29 mouse cellular contexts compared by ENCODE assay signal in genomic region chr2:154185319-154185718, GRCm38 (mm10). TPM values are rescaled to one million over a fixed set of nuclear protein-coding genes. Genes with fewer than 3 reads are reported as not detected.
A peak's percentile ranks its signal among the peaks of the same experiment; 100 is the strongest.
DNase-seq lines count a peak whose midpoint lies in the region; ATAC-seq lines count a peak whose summit lies in the region.
"Had no signal": no experiment of that assay in that cellular context is flagged by ENCODE, and none has a peak within 500 bp of the region (broad histone marks: within the 10 kb centered on the region; RNA-seq: fewer than 3 reads in every experiment).

No protein-coding gene starts in this region.

- H3K4me2 ChIP-seq in embryonic facial prominence, embryonic 15.5 days (replicated peaks): no peak overlapping the region
- H3K4me2 ChIP-seq in heart, embryonic 16.5 days (ENCODE audit: low read depth, low read length): no peak overlapping the region
- H3K4me2 ChIP-seq in hindbrain, embryonic 12.5 days (replicated peaks): no peak overlapping the region
- H3K4me2 ChIP-seq: forebrain, embryonic 15.5 days; liver, embryonic 13.5 days; neural tube, embryonic 13.5 days had no signal

- H3K4me1 ChIP-seq in embryonic facial prominence, embryonic 15.5 days: no peaks in the 10 kb centered on the region
- H3K4me1 ChIP-seq in embryonic facial prominence, embryonic 10.5 days: 0 out of 2 replicates have a peak, but pooled peaks cover 4% of the 10 kb centered on the region
- H3K4me1 ChIP-seq in heart, embryonic 16.5 days (ENCODE audit: control insufficient read depth, insufficient read depth, low read length): no peaks in the 10 kb centered on the region
- no peaks in the 10 kb centered on the region for H3K4me1 ChIP-seq in hindbrain, embryonic 12.5 days
- H3K4me1 ChIP-seq: forebrain, embryonic 15.5 days; midbrain, embryonic 10.5 days had no signal

- H3K27me3 ChIP-seq in embryonic facial prominence, embryonic 15.5 days: no peaks in the 10 kb centered on the region
- no peaks in the 10 kb centered on the region for H3K27me3 ChIP-seq in embryonic facial prominence, embryonic 10.5 days (replicated peaks; ENCODE audit: low read depth, poor library complexity, severe bottlenecking)
- no peaks in the 10 kb centered on the region for H3K27me3 ChIP-seq in heart, embryonic 16.5 days (ENCODE audit: control insufficient read depth, insufficient read depth, low read length)
- H3K27me3 ChIP-seq in hindbrain, embryonic 12.5 days: no peaks in the 10 kb centered on the region
- H3K27me3 ChIP-seq: forebrain, embryonic 15.5 days; liver, embryonic 13.5 days; neural tube, embryonic 13.5 days had no signal

- no peak overlapping the region for H3K4me3 ChIP-seq in embryonic facial prominence, embryonic 15.5 days (replicated peaks)
- H3K4me3 ChIP-seq in embryonic facial prominence, embryonic 10.5 days: no peak overlapping the region
- no peak overlapping the region for H3K4me3 ChIP-seq in heart, embryonic 16.5 days (ENCODE audit: low read length)
- H3K4me3 ChIP-seq in hindbrain, embryonic 12.5 days: no peak overlapping the region
- H3K4me3 ChIP-seq: forebrain, embryonic 15.5 days; liver, embryonic 13.5 days; midbrain, embryonic 10.5 days; myocyte; neural tube, embryonic 13.5 days had no signal

- DNase-seq in embryonic facial prominence, embryonic 10.5 days (ENCODE audit: low spot score): no peak
- DNase-seq in heart, adult 8-10 months (ENCODE audit: low spot score): no peak
- peak; percentile 65 to 74 for DNase-seq in lung, adult 18-20 months
- DNase-seq in lung, postnatal 10 days: peak; percentile 44
- no peak for DNase-seq in B cell, adult 2 months
- DNase-seq: adrenal gland, postnatal 14 days; cerebellum, adult 9-10 months; heart, adult 18-20 months; kidney, postnatal 36 days; liver, embryonic 13.5 days; thymus, postnatal 25 days had no signal

- WGBS in embryonic facial prominence, embryonic 15.5 days: 73% methylated on average over 6 of the region's 6 CpGs
- 88% methylated on average over 6 of the region's 6 CpGs for WGBS in embryonic facial prominence, embryonic 10.5 days
- WGBS in heart, embryonic 16.5 days: 69% methylated on average over 6 of the region's 6 CpGs
- 91% methylated on average over 6 of the region's 6 CpGs for WGBS in hindbrain, embryonic 12.5 days

- H3K9me3 ChIP-seq in embryonic facial prominence, embryonic 15.5 days (replicated peaks): no peaks in the 10 kb centered on the region
- H3K9me3 ChIP-seq in embryonic facial prominence, embryonic 10.5 days: no peaks in the 10 kb centered on the region
- H3K9me3 ChIP-seq in heart, embryonic 16.5 days (replicated peaks; ENCODE audit: control insufficient read depth, low read length): no peaks in the 10 kb centered on the region
- no peaks in the 10 kb centered on the region for H3K9me3 ChIP-seq in hindbrain, embryonic 12.5 days (replicated peaks)
- H3K9me3 ChIP-seq: forebrain, embryonic 15.5 days; liver, embryonic 13.5 days; midbrain, embryonic 10.5 days; neural tube, embryonic 13.5 days had no signal

- H3K27ac ChIP-seq in embryonic facial prominence, embryonic 15.5 days (replicated peaks): peak overlapping the region; percentile 11; the same call in 1 of the 2 replicates
- no peak overlapping the region for H3K27ac ChIP-seq in embryonic facial prominence, embryonic 10.5 days (replicated peaks)
- peak overlapping the region; percentile 27; the same call in 1 of the 2 replicates for H3K27ac ChIP-seq in heart, embryonic 16.5 days (ENCODE audit: low read length)
- H3K27ac ChIP-seq in hindbrain, embryonic 12.5 days: no peak overlapping the region
- H3K27ac ChIP-seq: forebrain, embryonic 15.5 days; hindbrain, postnatal 0 days; liver, embryonic 13.5 days; midbrain, embryonic 10.5 days; neural tube, embryonic 13.5 days had no signal

- ATAC-seq in embryonic facial prominence, embryonic 15.5 days (ENCODE audit: insufficient number of reproducible peaks, low FRiP score, low TSS enrichment, low read depth): no peak
- ATAC-seq in heart, embryonic 16.5 days (replicated peaks; ENCODE audit: extremely low read depth, insufficient read depth, low FRiP score): no peak
- no peak for ATAC-seq in hindbrain, embryonic 12.5 days (ENCODE audit: low FRiP score)
- ATAC-seq: forebrain, embryonic 15.5 days; hindbrain, postnatal 0 days; intestine, embryonic 16.5 days; midbrain, embryonic 16.5 days had no signal

- no peaks in the 10 kb centered on the region for H3K36me3 ChIP-seq in embryonic facial prominence, embryonic 15.5 days
- H3K36me3 ChIP-seq in embryonic facial prominence, embryonic 10.5 days (replicated peaks): no peaks in the 10 kb centered on the region
- H3K36me3 ChIP-seq in heart, embryonic 16.5 days (ENCODE audit: control insufficient read depth, insufficient read depth): no peaks in the 10 kb centered on the region
- H3K36me3 ChIP-seq in hindbrain, embryonic 12.5 days: no peaks in the 10 kb centered on the region
- H3K36me3 ChIP-seq: forebrain, embryonic 15.5 days; liver, embryonic 13.5 days; midbrain, embryonic 10.5 days; neural tube, embryonic 13.5 days had no signal

- H3K9ac ChIP-seq in embryonic facial prominence, embryonic 15.5 days: no peak overlapping the region
- H3K9ac ChIP-seq in heart, embryonic 16.5 days (ENCODE audit: low read length): no peak overlapping the region
- H3K9ac ChIP-seq in hindbrain, embryonic 12.5 days: no peak overlapping the region
- H3K9ac ChIP-seq: forebrain, embryonic 15.5 days; liver, embryonic 13.5 days; neural tube, embryonic 13.5 days had no signal

RNA-seq across cellular contexts. Expression of gene Bpifb1, which starts 5.3 kb away (rescaled TPM):
- 0.18 and 0.43 TPM in 2 replicates for polyA plus RNA-seq in embryonic facial prominence, embryonic 15.5 days (2015; fragmentation: Nextera tagmentation; extraction: Ambion mirVana)
- polyA plus RNA-seq in embryonic facial prominence, embryonic 10.5 days (2016; fragmentation: Nextera tagmentation; extraction: Ambion mirVana): not detected in 2 replicates
- polyA plus RNA-seq in heart, embryonic 16.5 days (2015; fragmentation: Nextera tagmentation; extraction: Ambion mirVana): 0.45 and 0.52 TPM in 2 replicates
- under 1 TPM in 2 of 4 experiments, not detected in 2; 0.16 to 0.55 TPM for total RNA-seq in heart, adult 8-10 months (2022)
- not detected in 2 replicates for polyA plus RNA-seq in hindbrain, embryonic 12.5 days (2016; fragmentation: Nextera tagmentation; extraction: Ambion mirVana)
- total RNA-seq: adrenal gland, postnatal 14 days; gastrocnemius, adult 8-10 months; hematopoietic stem cell, adult 5-6 weeks had no signal
- polyA plus RNA-seq: kidney, embryonic 14.5 days; midbrain, embryonic 10.5 days; myocyte; neural tube, embryonic 13.5 days; small intestine, adult 2 months had no signal

RNA-seq across cellular contexts. Expression of gene Bpifa5, which starts 22.9 kb away (rescaled TPM):
- polyA plus RNA-seq in embryonic facial prominence, embryonic 15.5 days (2015; fragmentation: Nextera tagmentation; extraction: Ambion mirVana): not detected in 2 replicates
- polyA plus RNA-seq in embryonic facial prominence, embryonic 10.5 days (2016; fragmentation: Nextera tagmentation; extraction: Ambion mirVana): not detected in 2 replicates
- polyA plus RNA-seq in heart, embryonic 16.5 days (2015; fragmentation: Nextera tagmentation; extraction: Ambion mirVana): not detected in 2 replicates
- not detected for total RNA-seq in heart, adult 8-10 months (2022)
- polyA plus RNA-seq in hindbrain, embryonic 12.5 days (2016; fragmentation: Nextera tagmentation; extraction: Ambion mirVana): not detected in 2 replicates
- total RNA-seq: adrenal gland, postnatal 14 days; gastrocnemius, adult 8-10 months; heart, adult 18-20 months; hematopoietic stem cell, adult 5-6 weeks; hindbrain, postnatal 0 days; layer of hippocampus, adult 8-10 months; left cerebral cortex, postnatal 36 days had no signal
- polyA plus RNA-seq: brain, embryonic 14.5 days; forebrain, embryonic 15.5 days; hindbrain, postnatal 0 days; intestine, embryonic 16.5 days; kidney, embryonic 14.5 days; limb, embryonic 14.5 days; midbrain, embryonic 10.5 days; midbrain, embryonic 16.5 days; myocyte; neural tube, embryonic 13.5 days; small intestine, adult 2 months had no signal

RNA-seq across cellular contexts. Expression of gene Bpifb5, which starts 38.2 kb away (rescaled TPM):
- 0.96 and 1.2 TPM in 2 replicates for polyA plus RNA-seq in embryonic facial prominence, embryonic 15.5 days (2015; fragmentation: Nextera tagmentation; extraction: Ambion mirVana)
- 0.20 and 0.32 TPM in 2 replicates for polyA plus RNA-seq in embryonic facial prominence, embryonic 10.5 days (2016; fragmentation: Nextera tagmentation; extraction: Ambion mirVana)
- 0.37 and 0.45 TPM in 2 replicates for polyA plus RNA-seq in heart, embryonic 16.5 days (2015; fragmentation: Nextera tagmentation; extraction: Ambion mirVana)
- not detected for total RNA-seq in heart, adult 8-10 months (2022)
- polyA plus RNA-seq in hindbrain, embryonic 12.5 days (2016; fragmentation: Nextera tagmentation; extraction: Ambion mirVana): 0.30 and 0.36 TPM in 2 replicates
- total RNA-seq: adrenal gland, postnatal 14 days; gastrocnemius, adult 8-10 months; heart, adult 18-20 months; hindbrain, postnatal 0 days; layer of hippocampus, adult 8-10 months; left cerebral cortex, postnatal 36 days had no signal
- polyA plus RNA-seq: liver, embryonic 13.5 days; myocyte; neural tube, embryonic 13.5 days; small intestine, adult 2 months had no signal

RNA-seq across cellular contexts. Expression of gene Bpifa1, which starts 42.6 kb away (rescaled TPM):
- polyA plus RNA-seq in embryonic facial prominence, embryonic 15.5 days (2015; fragmentation: Nextera tagmentation; extraction: Ambion mirVana): 209 and 581 TPM in 2 replicates
- not detected in 2 replicates for polyA plus RNA-seq in embryonic facial prominence, embryonic 10.5 days (2016; fragmentation: Nextera tagmentation; extraction: Ambion mirVana)
- polyA plus RNA-seq in heart, embryonic 16.5 days (2015; fragmentation: Nextera tagmentation; extraction: Ambion mirVana): 15.4 and 26.0 TPM in 2 replicates
- total RNA-seq in heart, adult 8-10 months (2022): 10 to 100 TPM in 1 of 4 experiments, not detected in 3; 56.2 TPM
- polyA plus RNA-seq in hindbrain, embryonic 12.5 days (2016; fragmentation: Nextera tagmentation; extraction: Ambion mirVana): not detected in 2 replicates
- total RNA-seq: adrenal gland, postnatal 14 days; gastrocnemius, adult 8-10 months; hematopoietic stem cell, adult 5-6 weeks; hindbrain, postnatal 0 days; layer of hippocampus, adult 8-10 months; left cerebral cortex, postnatal 36 days had no signal
- polyA plus RNA-seq: brain, embryonic 14.5 days; forebrain, embryonic 15.5 days; intestine, embryonic 16.5 days; kidney, embryonic 14.5 days; midbrain, embryonic 10.5 days; midbrain, embryonic 16.5 days; myocyte; neural tube, embryonic 13.5 days; small intestine, adult 2 months had no signal

RNA-seq across cellular contexts. Expression of gene Bpifa3, which starts 55.2 kb away (rescaled TPM):
- not detected in 2 replicates for polyA plus RNA-seq in embryonic facial prominence, embryonic 15.5 days (2015; fragmentation: Nextera tagmentation; extraction: Ambion mirVana)
- not detected in 2 replicates for polyA plus RNA-seq in embryonic facial prominence, embryonic 10.5 days (2016; fragmentation: Nextera tagmentation; extraction: Ambion mirVana)
- not detected in 2 replicates for polyA plus RNA-seq in heart, embryonic 16.5 days (2015; fragmentation: Nextera tagmentation; extraction: Ambion mirVana)
- total RNA-seq in heart, adult 8-10 months (2022): not detected
- not detected in 2 replicates for polyA plus RNA-seq in hindbrain, embryonic 12.5 days (2016; fragmentation: Nextera tagmentation; extraction: Ambion mirVana)
- total RNA-seq: adrenal gland, postnatal 14 days; gastrocnemius, adult 8-10 months; heart, adult 18-20 months; hematopoietic stem cell, adult 5-6 weeks; hindbrain, postnatal 0 days; layer of hippocampus, adult 8-10 months; left cerebral cortex, postnatal 36 days had no signal
- polyA plus RNA-seq: brain, embryonic 14.5 days; forebrain, embryonic 15.5 days; hindbrain, postnatal 0 days; intestine, embryonic 16.5 days; kidney, embryonic 14.5 days; limb, embryonic 14.5 days; liver, embryonic 13.5 days; midbrain, embryonic 10.5 days; midbrain, embryonic 16.5 days; myocyte; neural tube, embryonic 13.5 days; small intestine, adult 2 months had no signal

Comparison
In these comparisons a context has a peak if more than half of its experiments do, and no peak if none do; other contexts are left out.
1. H3K27ac ChIP-seq: peak in embryonic facial prominence, embryonic 15.5 days (single experiment) and heart, embryonic 16.5 days (single experiment); none in embryonic facial prominence, embryonic 10.5 days (single experiment) and hindbrain, embryonic 12.5 days (single experiment).
2. DNase-seq: peak in lung, adult 18-20 months (2 of 2) and lung, postnatal 10 days (single experiment); none in embryonic facial prominence, embryonic 10.5 days (single experiment), heart, adult 8-10 months (single experiment) and B cell, adult 2 months (0 of 2).